Mouse (Mus musculus) midbrain, embryonic 14.5 days (tissue): ENCODE results near the gene Fgfr2. TPM values are rescaled to one million over a fixed set of nuclear protein-coding genes. Genes with fewer than 3 reads are reported as not detected.

Source experiments
- ATAC-seq: fragments of 200-750 bp; cut with Nextera tagmentation; 2 replicates; pipeline ENCODE4 v1.8.0; 2017; ENCODE audit warnings: moderate number of reproducible peaks, moderate library complexity; ENCODE audit not compliant: low FRiP score, low TSS enrichment
- DNase-seq: peaks from one replicate; pipeline ENCODE4 v3.0.0-alpha.2; 2015
- H3K27ac ChIP-seq: fragments of 300-500 bp; sonication (generic); replicated peaks from 2 replicates; pipeline ENCODE4 v1.5.1; 2014; ENCODE audit warnings: mild to moderate bottlenecking, low read depth, low read length, moderate library complexity
- H3K27me3 ChIP-seq: fragments of 300-500 bp; sonication (generic); 2 replicates; pipeline ENCODE4 v1.6.1; 2014; ENCODE audit warnings: low read length, control low read depth, mixed read lengths; ENCODE audit not compliant: control insufficient read depth, insufficient read depth
- H3K36me3 ChIP-seq: fragments of 300-500 bp; sonication (generic); 2 replicates; pipeline ENCODE4 v1.6.1; 2014; ENCODE audit warnings: low read length, control low read depth; ENCODE audit not compliant: control insufficient read depth, insufficient read depth
- H3K4me1 ChIP-seq: fragments of 300-500 bp; sonication (generic); 2 replicates; pipeline ENCODE4 v1.6.1; 2014; ENCODE audit warnings: mild to moderate bottlenecking, antibody characterized with exemption, low read length, control low read depth; ENCODE audit not compliant: control insufficient read depth, insufficient read depth
- H3K4me2 ChIP-seq: fragments of 300-500 bp; sonication (generic); 2 replicates; pipeline ENCODE4 v1.6.1; 2014; ENCODE audit warnings: mild to moderate bottlenecking, low read length, moderate library complexity
- H3K4me3 ChIP-seq: fragments of 300-500 bp; sonication (generic); replicated peaks from 2 replicates; pipeline ENCODE4 v1.5.1; 2014; ENCODE audit warnings: low read depth, low read length
- H3K9ac ChIP-seq: fragments of 300-500 bp; sonication (generic); replicated peaks from 2 replicates; pipeline ENCODE4 v1.6.1; 2014; ENCODE audit warnings: mild to moderate bottlenecking, low read length, moderate library complexity
- H3K9me3 ChIP-seq: fragments of 300-500 bp; sonication (generic); 2 replicates; pipeline ENCODE4 v1.6.1; 2016; ENCODE audit warnings: low read length, control low read depth, mixed read lengths; ENCODE audit not compliant: control insufficient read depth
- WGBS: fragments of 180-500 bp; shearing (Covaris S2); extraction: QIAGEN DNeasy Blood & Tissue Kit; methylation state at CpG from one replicate; pipeline ENCODE4 v1.1.7; 2014; 5-methylcytosine and 5-hydroxymethylcytosine counted together
- polyA plus RNA-seq: library from polyadenylated mRNA; unstranded; fragments of >200 nt; fragmentation: Nextera tagmentation; extraction: Ambion mirVana; gene quantifications from 2 replicates; pipeline ENCODE4 v1.2.1, GENCODE M21; 2014

The Fgfr2 gene
- polyA plus RNA-seq, 1 experiment from 2014 or later = 28.1 TPM

DNA sequence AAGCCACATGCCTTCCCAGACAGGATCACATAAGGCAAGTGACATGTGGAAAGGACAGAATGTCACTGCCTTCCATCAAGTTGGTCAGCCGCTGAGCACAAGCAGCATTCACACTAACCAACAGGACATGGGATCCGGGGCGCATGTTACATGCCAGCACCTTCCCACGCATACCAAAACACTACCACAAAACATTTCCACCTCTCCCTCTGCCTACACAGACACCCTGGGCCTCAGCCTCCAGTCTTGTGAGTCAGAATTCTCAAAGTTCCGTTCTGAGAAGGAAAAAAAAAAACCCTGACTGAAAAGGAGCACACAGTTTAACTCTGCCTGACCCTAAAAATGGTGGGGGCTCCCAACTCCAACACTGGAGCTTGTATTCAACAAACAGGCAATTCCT, 2955.9 kb downstream of the Fgfr2 start:
- no peak overlapping the region for H3K4me3 ChIP-seq
- ATAC-seq (no peak), DNase-seq (no peak)
- 92% methylated on average over 5 of the region's 5 CpGs for WGBS
- no peaks in the 10 kb centered on the region for H3K9me3 ChIP-seq
- no peak overlapping the region for H3K4me2 ChIP-seq
- H3K4me1 ChIP-seq = no peaks in the 10 kb centered on the region
- no peak overlapping the region for H3K9ac ChIP-seq
- H3K27me3 ChIP-seq = peaks cover 6% of the 10 kb centered on the region; the same call in 1 of the 2 replicates
- H3K27ac ChIP-seq = no peak overlapping the region
- H3K36me3 ChIP-seq = peaks cover 22% of the 10 kb centered on the region

DNA sequence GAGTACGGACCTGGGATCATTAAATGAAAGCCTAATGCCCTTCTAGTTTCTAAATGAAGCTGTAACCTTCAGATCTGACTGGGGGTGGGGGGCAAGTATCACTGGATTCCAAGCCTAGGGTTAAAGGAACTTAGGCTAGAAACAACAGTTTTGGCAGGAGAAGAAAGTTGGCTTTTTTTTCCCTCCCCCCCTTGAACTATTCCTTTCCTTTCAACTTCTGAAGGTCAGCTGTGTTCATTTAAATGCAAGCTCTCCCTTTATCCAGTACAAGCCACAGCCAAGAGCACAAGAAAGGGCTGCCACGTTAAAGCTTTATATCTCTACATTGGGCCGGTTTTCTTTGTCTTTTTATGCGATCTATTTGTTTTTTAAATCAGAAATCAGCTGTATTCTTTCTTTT, 2957.0 kb downstream of the Fgfr2 start:
- DNase-seq = peak; percentile 24
- ATAC-seq = no peak

DNA sequence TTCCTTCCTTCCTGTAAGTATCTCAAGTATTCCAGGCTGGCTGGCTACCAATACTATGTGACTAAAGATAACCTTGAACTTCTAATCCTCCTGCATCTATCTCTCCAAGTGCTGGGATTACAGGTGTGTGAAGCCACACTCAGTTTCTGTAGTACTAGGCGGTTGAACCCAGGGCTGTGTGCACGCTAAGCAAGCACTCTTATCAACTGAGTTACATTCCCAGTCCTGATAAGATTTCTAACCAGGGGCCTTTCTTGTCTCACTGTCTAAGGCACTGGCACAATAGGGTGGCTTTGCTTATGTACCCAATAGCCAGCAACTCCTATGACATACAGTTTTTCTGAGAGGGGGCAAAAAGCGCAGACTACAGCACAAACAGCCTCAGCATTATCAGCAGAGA, 2957.7 kb downstream of the Fgfr2 start:
- no peaks in the 10 kb centered on the region for H3K4me1 ChIP-seq
- no peak for DNase-seq
- H3K9ac ChIP-seq = no peak overlapping the region
- no peak for ATAC-seq
- no peak overlapping the region for H3K4me2 ChIP-seq
- no peaks in the 10 kb centered on the region for H3K9me3 ChIP-seq
- H3K36me3 ChIP-seq = peaks cover 25% of the 10 kb centered on the region; the same call in 1 of the 2 replicates
- H3K27me3 ChIP-seq = peaks cover 6% of the 10 kb centered on the region; the same call in 1 of the 2 replicates
- no peak overlapping the region for H3K4me3 ChIP-seq
- 94% methylated on average over 3 of the region's 3 CpGs for WGBS
- no peak overlapping the region for H3K27ac ChIP-seq

More for the DNA sequence above, 2957.0 kb downstream of the Fgfr2 start:
- Histone ChIP-seq H3K4me1 (no peaks in the 10 kb centered on the region), H3K27me3 (peaks cover 6% of the 10 kb centered on the region; the same call in 1 of the 2 replicates), H3K4me2 (no peak overlapping the region), H3K36me3 (peaks cover 26% of the 10 kb centered on the region; the same call in 1 of the 2 replicates), H3K9ac (no peak overlapping the region), H3K4me3 (no peak overlapping the region), H3K9me3 (no peaks in the 10 kb centered on the region), H3K27ac (no peak overlapping the region)
- WGBS = 33% methylated on average over 4 of the region's 4 CpGs

DNA sequence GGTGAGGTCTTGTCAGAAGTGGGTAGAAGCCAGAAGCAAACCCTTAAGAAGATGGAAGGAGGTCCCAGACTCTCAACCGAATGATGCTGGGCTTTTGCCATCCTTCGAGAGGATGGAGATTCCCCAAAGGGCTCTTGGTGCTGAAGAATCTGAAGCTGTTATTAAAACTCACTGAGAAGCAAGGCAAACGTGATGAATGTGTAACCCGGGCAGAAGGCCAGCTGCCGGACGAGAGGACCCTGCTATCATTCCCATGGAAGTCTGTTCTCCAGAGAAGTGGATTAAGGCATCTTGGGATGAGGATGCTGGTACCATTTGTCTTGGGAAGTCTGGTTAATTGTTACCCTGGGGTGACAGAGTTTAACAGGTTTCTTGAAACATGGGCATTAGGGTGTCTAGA, 2960.4 kb downstream of the Fgfr2 start:
- ATAC-seq (no peak), DNase-seq (no peak)
- WGBS = 88% methylated on average over 6 of the region's 6 CpGs
- H3K4me1 ChIP-seq = no peaks in the 10 kb centered on the region
- no peaks in the 10 kb centered on the region for H3K9me3 ChIP-seq
- H3K4me2 ChIP-seq = no peak overlapping the region
- H3K27me3 ChIP-seq = 0 out of 2 replicates have a peak, but pooled peaks cover 2% of the 10 kb centered on the region
- H3K9ac ChIP-seq = no peak overlapping the region
- H3K4me3 ChIP-seq = no peak overlapping the region
- peaks cover 17% of the 10 kb centered on the region; the same call in 1 of the 2 replicates for H3K36me3 ChIP-seq
- H3K27ac ChIP-seq = no peak overlapping the region

DNA sequence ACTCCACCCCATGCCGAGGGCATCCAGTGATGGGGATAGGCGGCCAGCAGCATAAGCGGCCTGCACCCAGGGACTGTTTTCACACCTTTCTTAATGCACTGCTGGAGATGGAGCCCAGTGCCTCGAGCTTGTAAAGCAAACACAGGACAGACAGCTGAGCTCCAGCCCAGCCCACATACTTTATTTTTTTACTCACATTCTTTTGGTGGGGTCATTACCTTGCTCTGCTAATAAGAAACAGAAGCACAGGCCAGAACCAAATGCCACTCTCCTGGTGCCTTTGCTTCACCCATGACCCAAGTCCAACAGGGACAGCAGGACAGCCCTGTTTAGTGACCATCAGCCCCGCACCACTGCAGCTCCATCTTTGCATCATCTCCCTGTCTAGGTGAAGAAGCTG, 2961.6 kb downstream of the Fgfr2 start:
- 82% methylated on average over 5 of the region's 5 CpGs for WGBS
- ATAC-seq (no peak), DNase-seq (no peak)
- peaks cover 17% of the 10 kb centered on the region; the same call in 1 of the 2 replicates for H3K36me3 ChIP-seq
- H3K9me3 ChIP-seq = no peaks in the 10 kb centered on the region
- H3K27ac ChIP-seq = no peak overlapping the region
- no peak overlapping the region for H3K4me2 ChIP-seq
- 0 out of 2 replicates have a peak, but pooled peaks cover 2% of the 10 kb centered on the region for H3K27me3 ChIP-seq
- no peak overlapping the region for H3K9ac ChIP-seq
- no peaks in the 10 kb centered on the region for H3K4me1 ChIP-seq
- H3K4me3 ChIP-seq = no peak overlapping the region

DNA sequence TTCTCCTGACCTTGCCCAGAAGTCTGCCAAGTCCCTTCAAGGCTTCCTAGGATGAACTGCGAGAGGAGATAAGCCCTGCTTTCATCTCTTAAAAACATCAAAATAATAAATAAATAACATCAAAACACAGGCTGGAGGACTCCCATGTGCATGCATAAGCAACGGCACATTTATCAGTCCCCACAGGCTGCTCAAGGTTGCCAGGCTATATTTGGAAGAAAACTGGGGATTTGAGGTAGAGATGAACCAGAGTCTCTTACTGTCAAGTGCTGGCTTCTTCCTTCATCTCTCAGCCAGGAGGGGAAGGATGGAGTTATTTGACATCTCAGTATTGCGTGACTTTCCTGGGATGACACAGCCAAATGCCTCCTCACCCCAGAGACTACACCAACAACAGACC, 2964.3 kb downstream of the Fgfr2 start:
- no peak overlapping the region for H3K27ac ChIP-seq
- DNase-seq (no peak), ATAC-seq (no peak)
- no peak overlapping the region for H3K9ac ChIP-seq
- H3K4me3 ChIP-seq = no peak overlapping the region
- peaks cover 17% of the 10 kb centered on the region; the same call in 1 of the 2 replicates for H3K36me3 ChIP-seq
- H3K4me2 ChIP-seq = no peak overlapping the region
- H3K4me1 ChIP-seq = no peaks in the 10 kb centered on the region
- H3K9me3 ChIP-seq = no peaks in the 10 kb centered on the region
- no peaks in the 10 kb centered on the region for H3K27me3 ChIP-seq
- WGBS = 92% methylated on average over 3 of the region's 3 CpGs

DNA sequence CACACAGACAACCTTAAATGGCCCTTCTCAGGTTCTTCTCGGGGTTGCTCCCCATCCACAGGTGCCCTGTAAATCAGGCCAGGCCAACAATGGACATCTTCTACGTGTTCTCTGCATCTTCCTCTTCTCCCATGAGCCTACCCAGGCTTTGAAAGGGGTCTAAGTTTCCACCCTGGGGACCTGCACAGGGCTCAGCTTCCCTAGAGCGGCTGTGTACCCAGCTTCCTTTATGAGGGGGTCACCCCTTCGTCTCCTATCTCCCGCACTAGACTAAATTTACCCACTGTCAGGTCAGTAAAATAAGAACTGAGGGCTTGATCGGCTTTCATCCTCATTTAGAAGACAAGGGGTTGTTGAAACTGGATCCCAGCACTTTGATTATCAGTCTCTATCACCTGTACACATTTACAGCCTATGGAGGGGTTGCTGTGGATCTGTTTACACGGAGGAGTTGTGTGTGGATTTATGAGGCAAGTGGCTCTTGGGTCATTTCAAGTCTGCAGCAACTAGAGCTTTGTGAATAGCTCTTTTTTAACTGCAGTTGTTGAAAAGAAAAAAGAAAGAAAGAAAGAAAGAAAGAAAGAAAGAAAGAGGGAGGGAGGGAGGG, 2969.7 kb downstream of the Fgfr2 start:
- WGBS = 88% methylated on average over 7 of the region's 7 CpGs
- Histone ChIP-seq H3K27ac (no peak overlapping the region), H3K4me2 (no peak overlapping the region), H3K4me1 (no peaks in the 10 kb centered on the region), H3K9ac (no peak overlapping the region), H3K36me3 (no peaks in the 10 kb centered on the region), H3K4me3 (no peak overlapping the region), H3K27me3 (0 out of 2 replicates have a peak, but pooled peaks cover 4% of the 10 kb centered on the region), H3K9me3 (no peaks in the 10 kb centered on the region)
- no peak for ATAC-seq
- DNase-seq = no peak

DNA sequence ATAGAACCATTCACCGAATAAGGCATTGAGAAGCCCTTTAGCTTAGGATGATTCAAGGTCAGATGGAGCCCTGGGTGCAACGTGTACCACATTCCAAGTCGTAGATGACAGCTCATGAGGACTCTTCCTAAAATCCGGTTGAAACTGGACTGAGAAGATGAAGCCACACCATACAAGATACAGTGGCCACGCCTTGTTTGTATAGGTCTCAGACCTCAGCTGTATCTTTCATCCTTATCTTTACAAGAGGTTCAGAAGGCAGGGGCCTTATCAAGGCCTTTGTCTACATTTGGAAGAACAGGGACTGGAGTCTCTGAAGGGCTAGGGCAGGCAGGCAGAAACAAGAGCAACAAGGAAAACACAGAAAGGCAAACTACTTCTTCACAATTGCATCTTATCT, 2974.2 kb downstream of the Fgfr2 start:
- Histone ChIP-seq H3K27ac (no peak overlapping the region), H3K4me3 (no peak overlapping the region), H3K9me3 (no peaks in the 10 kb centered on the region), H3K4me1 (no peaks in the 10 kb centered on the region), H3K27me3 (0 out of 2 replicates have a peak, but pooled peaks cover 4% of the 10 kb centered on the region), H3K36me3 (no peaks in the 10 kb centered on the region), H3K9ac (no peak overlapping the region), H3K4me2 (no peak overlapping the region)
- DNase-seq (no peak), ATAC-seq (no peak)
- 92% methylated on average over 5 of the region's 5 CpGs for WGBS

DNA sequence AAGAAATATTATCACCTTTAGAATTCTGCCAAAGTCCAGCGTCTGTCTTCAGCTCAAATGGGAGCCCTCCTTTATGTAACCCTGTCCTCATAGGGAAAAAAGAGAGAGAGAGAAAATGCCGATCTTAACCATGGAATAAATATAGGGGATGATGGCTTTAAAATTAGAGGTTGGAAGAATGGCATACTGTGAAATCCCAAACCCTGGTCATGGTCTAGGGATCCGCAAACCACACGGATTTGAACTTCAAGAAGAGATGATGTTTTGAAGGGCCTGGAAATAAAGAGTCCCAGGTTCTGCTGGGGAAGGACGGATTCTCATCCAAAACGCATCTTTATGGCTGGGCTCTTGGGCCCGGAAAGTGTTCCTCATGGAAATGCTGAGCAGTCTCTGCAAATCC, 2975.9 kb downstream of the Fgfr2 start:
- Histone ChIP-seq H3K36me3 (no peaks in the 10 kb centered on the region), H3K9ac (no peak overlapping the region), H3K4me2 (no peak overlapping the region), H3K27ac (no peak overlapping the region), H3K9me3 (no peaks in the 10 kb centered on the region), H3K4me1 (no peaks in the 10 kb centered on the region), H3K27me3 (no peaks in the 10 kb centered on the region), H3K4me3 (no peak overlapping the region)
- DNase-seq = no peak
- no peak for ATAC-seq
- WGBS = 85% methylated on average over 7 of the region's 7 CpGs
